Mouse (Mus musculus) thymus, postnatal 25 days (tissue): ENCODE data around the gene Rpgrip1.

Source experiments
- DNase-seq: peaks from one replicate; pipeline ENCODE4 v3.0.0; 2022

The Rpgrip1 gene

DNA sequence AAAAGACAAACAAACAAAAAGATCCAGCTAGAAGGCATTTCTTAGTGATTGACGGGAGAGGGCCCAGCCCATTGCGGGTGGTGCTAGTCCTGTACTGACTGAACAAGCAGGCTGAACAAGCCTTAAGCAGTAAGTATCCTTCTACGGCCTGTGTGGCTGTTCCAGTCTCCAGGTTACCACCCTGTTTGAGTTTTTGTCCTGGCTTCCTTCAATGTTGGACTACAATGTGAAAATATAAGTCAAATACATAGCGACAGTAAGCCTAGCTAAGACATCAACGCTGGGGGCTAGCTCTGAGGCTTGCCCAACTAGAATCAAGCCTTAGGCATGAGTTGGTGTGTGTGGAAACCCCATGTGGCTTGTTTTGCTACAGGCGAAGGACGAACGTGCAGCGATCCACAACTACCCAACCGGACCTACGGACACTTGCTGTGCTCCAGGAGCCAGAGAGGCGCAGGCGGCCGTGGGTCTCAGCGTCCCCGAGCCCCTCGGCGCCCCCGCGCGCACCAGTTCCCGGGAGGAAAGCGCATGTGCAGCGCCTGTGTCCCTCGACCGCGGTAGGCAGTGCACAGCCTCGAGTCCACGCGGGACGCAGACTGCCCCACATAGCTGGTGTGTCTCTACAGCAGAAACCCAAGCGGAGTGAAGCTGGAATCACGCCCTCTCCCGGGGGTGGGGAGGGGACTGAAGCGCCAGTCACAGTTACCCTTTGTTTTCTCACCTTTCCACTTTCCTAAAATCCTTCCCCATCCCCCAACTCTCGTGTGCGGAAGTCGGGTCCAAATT lies 8.5 kb downstream of the Rpgrip1 start:
- DNase-seq, result peak; percentile 55

DNA sequence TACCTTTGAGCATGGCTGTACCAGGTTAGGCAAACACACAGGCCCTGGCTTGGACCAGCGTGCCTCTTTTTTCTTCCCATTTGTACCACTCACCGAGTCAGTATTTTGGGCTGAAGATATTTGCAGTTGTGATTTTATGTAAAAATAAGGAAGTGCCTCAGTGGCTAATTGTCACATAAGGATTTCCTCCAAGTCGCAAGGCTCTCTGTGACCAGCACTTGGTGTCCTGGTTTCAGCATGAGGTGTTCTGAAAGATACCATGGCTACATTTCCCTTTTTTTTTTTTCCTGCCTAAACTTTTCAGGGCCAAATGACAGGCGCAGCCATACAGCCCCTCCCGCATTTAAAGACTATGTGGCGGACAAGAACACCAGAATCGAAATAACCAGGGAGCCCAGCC lies 9.7 kb downstream of the Rpgrip1 start:
- no peak for DNase-seq

DNA sequence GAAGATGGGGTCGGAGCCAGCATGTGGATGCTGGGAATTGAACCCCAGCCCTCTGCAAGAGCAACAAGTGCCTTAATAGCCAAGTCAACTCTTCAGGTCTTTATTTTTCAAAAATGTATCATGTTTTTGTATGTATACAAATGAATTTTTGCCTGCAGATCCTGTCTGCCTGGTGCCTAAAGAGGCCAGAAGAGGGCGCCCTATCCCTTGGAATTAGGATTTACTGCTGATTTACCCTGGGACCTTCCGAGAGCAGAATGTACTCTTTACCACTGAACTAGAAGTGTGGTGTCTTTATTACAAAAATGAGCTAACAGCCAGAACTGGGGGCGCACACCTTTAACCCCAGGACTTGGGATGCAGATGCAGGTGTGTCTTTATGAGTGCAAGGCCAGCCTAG lies 13.4 kb downstream of the Rpgrip1 start:
- peak; percentile 77 for DNase-seq

DNA sequence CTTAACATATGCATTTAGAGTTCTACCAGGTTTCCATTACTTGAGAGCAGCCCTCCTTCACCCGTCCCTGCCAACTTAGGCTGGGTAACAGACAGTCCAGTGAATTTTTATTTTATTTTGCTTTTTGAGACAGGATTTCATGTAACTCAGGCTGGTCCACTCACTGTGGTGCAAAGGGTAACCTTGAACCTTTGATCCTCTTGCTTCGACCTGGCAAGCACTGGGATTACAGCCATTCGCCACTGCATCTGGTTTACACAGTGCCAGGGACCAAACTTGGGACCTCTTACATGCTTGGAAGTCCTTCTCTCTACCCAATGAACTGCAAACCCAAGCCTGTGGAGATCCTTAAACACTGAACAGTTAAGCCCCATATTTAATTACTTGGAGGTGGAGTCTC lies 14.1 kb downstream of the Rpgrip1 start:
- DNase-seq, result no peak

DNA sequence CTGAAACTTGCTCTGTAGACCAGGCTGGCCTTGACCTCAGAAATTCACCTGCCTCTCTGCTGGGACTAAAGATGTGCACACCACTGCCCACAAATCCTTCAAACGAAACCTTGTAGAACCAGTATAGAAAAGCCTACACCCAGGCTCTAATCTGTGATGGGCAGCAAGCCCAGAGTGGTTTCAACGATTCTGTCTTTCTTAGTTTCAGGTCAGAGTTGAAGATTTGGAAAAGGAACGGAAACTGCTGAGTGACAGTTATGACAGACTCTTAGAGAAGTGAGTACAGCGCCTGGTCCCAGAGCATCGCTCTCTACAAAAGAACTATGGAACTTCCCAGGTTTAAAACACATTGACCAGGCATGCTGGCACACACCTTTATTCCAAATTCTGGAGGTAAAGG lies 23.1 kb downstream of the Rpgrip1 start:
- DNase-seq, result no peak

DNA sequence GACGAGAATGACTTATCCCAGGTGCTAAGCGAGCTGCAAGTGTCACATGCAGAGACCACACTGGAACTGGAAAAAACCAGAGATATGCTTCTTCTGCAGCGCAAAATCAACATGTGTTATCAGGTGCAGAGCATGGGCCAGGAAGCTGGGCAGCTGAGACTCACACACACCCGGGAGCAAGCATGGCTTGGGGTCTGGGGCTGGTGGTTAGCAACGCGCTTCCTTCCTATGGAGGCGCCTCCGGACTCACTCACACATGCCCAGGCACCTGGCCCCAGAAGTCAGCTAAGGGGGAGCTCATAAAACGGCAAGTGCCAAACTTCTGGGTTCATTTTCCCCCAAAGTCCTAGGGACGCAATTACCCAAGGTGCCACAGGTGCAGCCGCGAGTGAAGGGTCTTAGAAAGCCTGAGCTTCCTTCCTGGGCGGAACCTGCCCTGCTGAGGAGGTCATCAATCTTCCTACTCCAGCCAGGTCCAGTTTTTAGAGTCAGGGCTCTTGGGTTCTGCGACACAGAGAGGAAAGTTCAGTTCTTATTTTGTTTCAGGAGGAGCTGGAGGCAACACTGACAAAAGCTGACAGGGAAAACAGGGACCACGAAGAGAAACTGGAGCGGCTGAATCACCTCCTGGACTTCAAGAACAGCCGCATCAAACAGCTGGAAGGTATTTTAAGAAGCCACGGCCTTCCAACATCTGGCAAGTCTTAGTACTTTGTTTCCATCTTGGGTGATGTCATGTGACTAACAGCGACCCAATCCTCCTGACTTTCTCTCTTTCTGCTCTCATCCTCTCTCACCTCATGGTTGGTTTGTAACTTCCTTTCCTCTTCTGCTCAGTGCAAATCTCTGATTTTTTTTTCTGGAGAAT lies 30.3 kb downstream of the Rpgrip1 start:
- DNase-seq, result peak; percentile 49

DNA sequence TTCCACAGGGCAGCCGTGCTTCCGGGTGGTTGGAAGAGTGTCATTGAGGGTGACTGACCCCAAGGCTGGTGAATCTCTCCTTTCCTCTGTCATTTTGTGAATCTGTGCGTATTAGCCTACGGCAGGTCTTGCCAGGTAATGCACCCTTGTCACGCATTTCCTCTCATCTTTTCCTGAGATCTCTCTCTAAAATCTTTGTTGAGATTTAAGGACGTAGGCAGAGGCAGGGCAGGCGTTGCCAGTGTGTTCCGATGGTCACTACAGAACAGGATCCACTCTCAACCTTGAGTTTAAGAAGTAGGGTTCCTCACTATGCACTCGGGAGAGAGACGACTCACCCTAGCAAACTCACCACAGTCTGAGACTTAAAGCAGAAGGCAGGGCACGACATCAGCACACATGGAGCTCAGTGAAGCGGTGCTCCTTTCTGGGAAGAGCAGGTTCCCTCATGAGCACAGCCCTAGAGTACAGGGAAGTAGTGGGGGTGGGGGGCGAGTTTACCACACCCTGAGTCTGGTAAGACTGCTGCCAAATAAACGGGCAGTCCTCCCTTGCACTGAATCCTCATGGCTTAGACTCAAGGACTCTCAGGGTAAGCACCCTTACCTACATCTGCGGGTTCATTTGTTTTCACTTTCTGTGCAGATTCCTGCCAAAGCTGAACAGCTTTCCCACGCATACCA lies 31.1 kb downstream of the Rpgrip1 start:
- no peak for DNase-seq

DNA sequence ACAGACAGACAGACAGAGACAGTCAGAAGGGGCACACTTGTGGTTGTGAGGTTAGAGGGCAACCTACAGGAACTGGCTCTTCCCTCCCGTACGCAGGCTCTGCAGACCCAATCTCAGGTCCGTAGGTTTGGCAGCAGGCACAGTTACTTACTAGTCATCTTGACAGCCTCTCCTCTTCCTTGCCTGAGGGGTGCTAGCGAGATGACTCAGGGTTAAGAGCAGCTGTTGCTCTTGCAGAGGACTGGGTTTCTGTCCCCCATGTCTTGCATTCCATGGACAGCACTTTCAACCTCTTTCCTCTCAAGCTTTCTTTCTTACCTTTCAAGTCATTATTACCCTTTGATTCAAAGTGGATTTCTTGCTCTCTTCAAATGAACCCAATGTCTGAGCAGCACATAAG lies 33.7 kb downstream of the Rpgrip1 start:
- DNase-seq, result no peak

DNA sequence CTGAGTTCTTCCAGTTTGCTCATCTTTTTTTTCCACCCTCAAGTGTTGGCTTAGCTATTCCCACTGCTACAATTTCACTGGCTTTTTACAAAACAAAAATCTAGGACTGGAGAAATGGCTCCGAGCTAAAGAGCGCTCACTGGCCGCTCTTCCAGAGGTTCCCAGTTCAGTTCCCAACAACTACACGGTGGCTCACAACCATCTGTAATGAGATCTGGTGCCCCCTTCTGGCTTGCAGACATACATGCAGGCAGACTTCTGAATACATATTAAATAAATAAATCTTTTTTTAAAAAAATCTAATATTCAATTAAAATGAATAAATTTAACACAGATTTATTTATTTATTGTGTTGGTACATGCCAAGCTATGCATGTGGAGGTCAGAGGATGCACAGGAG lies 36.0 kb downstream of the Rpgrip1 start:
- DNase-seq, result peak; percentile 40

DNA sequence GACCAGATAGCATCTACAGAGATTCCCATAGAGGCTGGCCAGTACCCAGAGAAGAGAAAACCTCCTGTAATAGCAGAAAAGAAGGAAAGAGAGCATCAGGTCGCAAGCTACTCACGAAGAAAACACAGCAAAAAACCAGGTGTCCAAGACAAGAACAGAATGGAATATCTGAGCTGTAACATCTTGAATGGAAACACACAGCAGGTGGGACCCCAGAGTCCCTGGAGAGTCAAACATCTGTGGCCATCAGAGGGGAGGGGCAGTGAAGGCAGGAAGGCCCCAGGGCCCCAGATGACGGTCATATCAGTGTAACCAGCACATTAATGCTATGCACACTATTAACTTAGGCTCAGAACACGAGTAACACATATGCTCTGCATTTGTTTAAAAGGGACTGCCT lies 39.4 kb downstream of the Rpgrip1 start:
- no peak for DNase-seq

DNA sequence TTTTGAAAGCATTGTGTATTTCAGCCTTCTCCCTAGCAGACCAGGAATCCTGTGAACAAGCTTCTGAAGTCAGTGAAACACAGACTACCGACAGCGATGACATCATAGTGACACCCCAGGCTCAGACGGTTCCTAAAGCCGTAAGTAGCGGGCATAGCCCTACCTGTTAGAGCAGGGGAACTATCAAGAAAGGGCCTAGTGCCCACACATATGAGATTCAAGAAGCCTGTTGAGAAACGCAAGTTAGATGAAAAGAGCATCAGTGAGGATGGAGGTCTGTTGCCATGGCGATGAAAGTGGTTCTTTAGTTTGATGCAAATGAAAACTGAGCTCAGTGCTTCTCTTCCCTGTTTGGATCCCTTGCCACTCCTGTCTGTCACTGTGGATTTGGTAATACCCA lies 41.7 kb downstream of the Rpgrip1 start:
- DNase-seq, result no peak

DNA sequence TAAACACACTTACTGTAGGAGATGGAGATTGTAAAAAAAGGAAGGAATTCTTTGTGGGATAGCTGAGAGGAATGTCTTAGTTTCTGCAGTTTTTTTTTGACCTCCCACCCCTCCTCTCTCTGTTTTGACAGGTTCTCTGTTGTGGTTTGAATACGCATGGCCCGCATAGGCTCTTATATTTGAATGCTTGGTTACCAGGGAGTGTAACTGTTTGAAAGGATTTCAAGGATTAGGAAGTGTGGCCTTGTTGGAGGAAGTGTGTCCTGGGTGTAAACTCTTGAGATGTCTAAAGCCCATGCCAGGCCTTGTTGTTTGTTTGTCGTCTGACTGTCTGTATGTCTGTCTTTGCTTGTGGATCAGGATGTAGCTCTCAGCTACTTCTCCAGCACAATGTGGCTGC lies 42.1 kb downstream of the Rpgrip1 start:
- no peak for DNase-seq

DNA sequence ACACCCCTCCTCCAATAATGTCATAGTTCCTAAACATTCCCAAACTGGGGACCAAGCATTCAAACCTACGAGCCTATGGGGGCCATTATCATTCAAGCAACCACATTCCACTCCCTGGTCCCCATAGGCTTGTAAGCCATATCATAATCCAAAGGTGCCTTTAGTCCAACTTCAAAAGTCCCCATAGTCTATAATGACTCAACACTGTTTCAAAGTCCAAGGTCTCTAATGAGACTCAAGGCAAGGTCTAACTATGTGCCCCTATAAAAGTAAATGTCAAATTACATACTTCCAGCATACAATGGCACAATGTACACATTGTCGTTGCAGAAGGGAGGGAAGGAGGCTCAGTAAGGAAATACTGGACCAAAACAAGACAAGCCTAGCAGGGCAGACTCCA lies 44.5 kb downstream of the Rpgrip1 start:
- DNase-seq, result no peak

DNA sequence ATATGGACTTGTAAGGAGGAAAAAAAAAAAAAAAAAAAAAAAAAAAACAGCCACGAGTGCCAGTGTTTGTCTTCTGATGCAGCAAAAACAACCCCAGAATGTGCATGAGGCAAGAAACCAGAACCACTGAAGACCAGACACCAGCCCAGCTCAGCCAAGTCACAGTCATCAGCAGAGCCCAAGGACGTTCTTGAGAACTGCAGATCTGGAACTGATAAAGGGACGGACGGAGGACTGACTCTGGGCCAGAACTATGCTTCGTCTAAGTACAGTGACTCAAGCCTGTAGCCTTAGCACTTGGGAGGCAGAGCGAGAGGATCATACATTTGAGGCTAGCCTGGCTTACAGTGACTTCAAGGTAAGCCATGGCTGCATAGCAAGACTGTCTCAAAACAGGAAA lies 50.4 kb downstream of the Rpgrip1 start:
- no peak for DNase-seq

DNA sequence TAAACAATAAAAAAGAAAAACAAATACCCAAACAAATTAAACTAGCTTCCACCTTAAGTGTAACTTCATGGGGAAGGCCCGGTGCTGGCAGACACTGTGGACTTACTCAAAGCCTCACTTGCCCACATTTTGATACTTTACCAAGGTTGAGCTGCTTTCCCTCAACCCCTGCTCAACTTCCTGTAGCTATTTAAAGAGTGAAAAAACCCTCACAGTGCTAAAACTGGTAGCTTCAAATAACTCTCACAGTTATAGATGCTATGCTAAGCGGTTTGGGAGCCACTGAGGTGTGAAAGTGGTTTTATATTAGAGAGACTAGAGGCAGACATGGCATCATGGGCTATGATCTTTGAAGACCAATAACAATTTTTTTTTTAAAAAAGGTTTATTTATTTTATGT lies 56.1 kb downstream of the Rpgrip1 start:
- DNase-seq, result no peak

DNA sequence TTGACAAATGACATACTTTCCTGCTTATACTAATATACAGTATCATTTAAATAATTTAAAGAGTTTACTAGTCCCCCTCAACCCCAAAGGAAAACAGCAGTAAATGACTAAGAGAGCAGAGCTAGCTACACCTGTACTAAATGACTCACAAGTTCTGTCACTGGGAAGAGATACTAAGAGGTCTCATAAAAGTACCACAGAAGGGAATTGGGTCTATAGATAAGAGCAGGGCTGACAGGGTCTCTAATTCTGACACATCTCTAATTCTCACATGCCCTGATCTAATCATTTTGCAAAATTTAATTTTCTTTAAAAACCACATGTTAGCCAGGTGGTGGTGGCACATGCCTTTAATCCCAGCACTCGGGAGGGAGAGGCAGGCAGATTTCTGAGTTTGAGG lies 78.3 kb downstream of the Rpgrip1 start:
- DNase-seq, result no peak

DNA sequence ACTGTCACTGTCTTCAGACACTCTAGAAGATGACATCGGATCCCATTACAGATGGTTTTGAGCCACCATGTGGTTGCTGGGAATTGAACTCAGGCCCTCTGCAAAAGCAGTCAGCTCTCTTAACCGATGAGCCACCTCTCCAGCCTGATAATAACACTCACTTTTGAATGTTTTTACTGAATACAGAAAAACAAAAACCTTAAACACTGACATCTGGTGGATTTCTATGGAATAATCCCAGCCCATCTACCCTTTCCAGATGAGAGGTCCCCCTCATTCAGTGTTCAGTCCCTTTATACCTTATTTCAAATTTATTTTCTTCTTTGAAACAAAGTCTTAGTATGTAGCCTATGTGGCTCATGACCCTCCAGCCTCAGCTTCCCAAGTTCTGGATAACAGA lies 79.0 kb downstream of the Rpgrip1 start:
- DNase-seq, result no peak

DNA sequence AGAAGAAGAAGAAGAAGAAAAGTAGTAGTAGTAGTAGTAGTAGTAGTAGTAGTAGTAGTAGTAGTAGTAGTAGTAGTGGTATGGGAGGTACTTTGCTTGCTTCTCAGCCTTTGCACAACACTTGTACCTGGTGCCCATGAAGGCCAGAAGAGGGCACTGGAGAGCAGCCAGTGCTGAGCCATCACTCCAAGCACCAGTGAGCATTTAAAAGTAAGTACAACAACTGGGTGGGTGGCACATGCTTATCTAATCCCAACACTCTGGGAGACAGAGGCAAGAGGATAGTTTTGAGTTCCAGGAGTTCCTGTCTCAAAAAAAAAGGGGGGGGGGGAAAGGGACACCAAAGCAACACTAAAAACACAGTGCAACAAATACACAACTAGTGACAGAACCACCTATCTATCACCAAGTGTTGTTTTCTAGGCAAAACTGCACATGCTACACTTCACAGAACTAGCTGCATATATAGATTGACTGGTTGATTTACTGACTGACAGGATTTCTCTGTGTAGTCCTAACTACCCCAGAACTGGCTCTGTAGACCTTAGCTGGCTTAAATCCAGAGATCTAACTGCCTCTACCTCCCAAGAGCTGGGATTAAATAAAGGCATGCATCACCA lies 80.3 kb downstream of the Rpgrip1 start:
- DNase-seq, result peak; percentile 55

DNA sequence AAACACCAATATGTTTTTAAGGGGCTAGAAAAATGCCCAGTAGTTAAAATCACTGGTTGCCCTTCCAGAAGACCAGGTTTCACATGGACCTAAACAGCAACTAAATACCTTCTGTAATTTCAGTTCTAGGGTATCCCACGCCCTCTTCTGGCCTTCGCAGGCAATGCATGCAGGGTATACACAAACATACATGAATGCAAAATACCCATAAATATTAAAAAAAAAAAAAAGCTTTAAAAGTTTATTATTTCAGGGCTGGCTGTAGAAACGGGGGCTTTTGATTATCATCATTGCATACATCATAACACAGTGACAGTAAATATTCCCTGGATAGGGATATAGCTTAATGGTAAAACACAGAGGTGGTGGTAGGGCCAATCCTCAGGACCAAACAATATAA lies 85.2 kb downstream of the Rpgrip1 start:
- DNase-seq, result peak; percentile 66

DNA sequence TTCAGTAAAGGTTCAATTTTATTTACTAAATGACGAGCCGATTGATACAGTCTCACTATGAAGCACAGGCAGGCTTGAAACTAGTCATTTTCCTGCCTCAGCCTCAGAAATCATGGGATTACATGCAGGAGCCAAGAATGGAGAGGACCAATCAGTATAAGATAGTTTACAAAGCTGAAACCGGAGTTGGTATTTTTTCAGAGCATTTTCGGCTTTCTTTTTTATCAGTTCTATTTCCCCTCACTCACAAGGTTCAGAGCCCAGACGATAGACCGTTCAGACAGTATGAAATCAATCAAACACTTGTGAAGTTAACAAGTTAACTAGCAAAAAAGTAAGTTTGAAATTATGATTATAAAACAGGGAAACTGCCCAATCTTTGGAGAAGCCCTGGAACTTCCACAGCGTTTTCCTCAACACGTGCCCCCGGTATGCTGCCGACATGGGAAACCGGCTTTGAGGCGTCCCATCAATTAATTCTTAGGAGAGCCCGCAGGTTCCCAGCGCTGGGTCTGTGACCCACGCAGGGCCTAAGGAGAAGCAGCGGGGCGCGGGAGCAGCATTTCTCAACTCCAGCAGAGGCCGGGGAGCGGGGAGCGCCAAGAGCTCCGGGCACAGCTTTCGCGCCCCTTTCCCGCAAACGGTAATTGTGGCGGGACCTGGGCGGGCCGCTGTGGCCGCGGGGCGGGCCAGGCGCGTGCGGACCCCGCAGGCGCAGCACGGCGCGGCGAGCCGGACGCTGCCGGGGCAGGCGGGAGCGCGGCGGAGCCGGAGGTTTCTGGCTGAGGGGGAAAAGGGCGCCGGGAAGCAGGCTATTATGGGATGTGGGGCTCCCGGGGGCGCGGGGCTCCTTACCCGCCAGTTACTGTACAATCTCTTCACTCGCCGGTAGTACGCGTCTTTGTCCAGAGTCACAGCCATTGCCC lies 86.0 kb downstream of the Rpgrip1 start:
- no peak for DNase-seq

DNA sequence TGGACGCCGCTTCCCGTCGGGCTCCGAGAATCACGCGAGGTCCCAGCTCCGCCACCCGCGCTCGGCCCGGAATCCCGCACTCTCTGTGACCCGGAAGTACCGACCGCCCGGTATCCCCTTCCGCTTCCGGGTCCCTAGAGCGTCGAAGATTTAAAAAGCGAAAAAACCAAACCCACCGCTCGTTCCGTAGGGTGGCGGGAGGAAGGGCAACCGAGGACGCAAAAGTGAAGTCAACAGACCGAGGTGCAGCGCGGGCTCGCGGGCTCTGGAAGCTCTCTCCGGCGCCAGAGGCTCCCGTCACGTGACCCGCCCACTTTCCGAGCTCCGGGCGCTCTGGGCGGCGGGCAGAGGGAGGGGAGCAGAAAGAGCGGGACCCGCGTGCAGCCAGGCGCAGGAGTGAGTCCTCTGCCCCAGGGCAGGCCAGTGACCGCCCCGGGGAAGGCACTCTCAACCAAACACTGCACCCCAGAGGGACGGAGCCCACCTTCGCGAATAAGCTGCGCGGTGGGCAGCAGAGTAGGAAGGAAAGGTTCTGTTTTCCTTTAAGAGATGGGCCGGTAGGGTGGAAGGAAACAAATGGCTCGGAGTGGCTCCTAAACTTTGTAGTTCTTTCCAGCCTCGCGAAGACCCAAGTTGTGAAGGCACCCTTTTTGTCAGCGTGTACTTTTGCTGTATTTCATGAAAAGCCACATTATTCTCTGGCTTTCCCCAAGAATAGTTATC lies 86.8 kb downstream of the Rpgrip1 start, which contains the start of gene Supt16:
TSS of gene Supt16 (minus strand) at position 261 of the 723 bp plus-strand sequence.
- DNase-seq, result peak; percentile 82
